Mouse (Mus musculus): ENCODE measurements at regions not wholly inside any gene's neighbourhood (a gene's known extent, or its start where the extent isn't known, plus 50 kb on each side); places are given as distances from the start of the nearest gene placed in this dataset.

- Histone ChIP-seq H3K9ac (ENCODE audit: insufficient read depth, low read depth) (no peak overlapping the region), H3K4me2 (ENCODE audit: insufficient read depth, low read depth, poor library complexity, severe bottlenecking) (no peak overlapping the region), H3K36me3 (replicated peaks in 1 of 2; ENCODE audit: control insufficient read depth in 1 of 2, insufficient read depth in 1 of 2, low read length in 1 of 2) (no peaks in the 10 kb centered on the region), H3K79me2 (replicated peaks; ENCODE audit: control insufficient read depth, extremely low read depth, insufficient read depth, poor library complexity, severe bottlenecking) (no peaks in the 10 kb centered on the region), H3K27ac (ENCODE audit: insufficient read depth, low read depth) (no peak overlapping the region), H3K9me3 (replicated peaks; ENCODE audit: low read length) (no peaks in the 10 kb centered on the region), H3K4me3 (replicated peaks in 1 of 3; ENCODE audit: low read depth in 2 of 3, low read length in 2 of 3, poor library complexity in 1 of 3) (no peak overlapping the region), H3K4me1 (ENCODE audit: control insufficient read depth in 1 of 2, insufficient read depth in 2 of 2) (peaks cover 6 to 7% of the 10 kb centered on the region in 2 experiments; a peak in 3 of 4 replicates), H3K27me3 (replicated peaks) (peaks cover 2% of the 10 kb centered on the region)
- DNase-seq (ENCODE audit: extremely low read depth): no peak
- in situ Hi-C loops (cut with MboI; ENCODE audit: low pct_ligation_motif_present, low pct_unique_long_range_greater_than_20kb, low sequenced_read_pairs): no loop called here
- dilution Hi-C loops (cut with MboI; ENCODE audit: extremely low pct_ligation_motif_present, extremely low pct_unique_long_range_greater_than_20kb, low sequenced_read_pairs): no loop called here
- TF ChIP-seq ZC3H11A (IDR thresholded peaks at IDR 0.05; ENCODE audit: low read depth, low read length): no peak
- no peak for TF ChIP-seq POLR2A (IDR thresholded peaks at IDR 0.05; ENCODE audit: low read depth, low read length)
- TF ChIP-seq MAX (IDR thresholded peaks at IDR 0.05; ENCODE audit: low read length): no peak
- no peak for TF ChIP-seq NRF1 (IDR thresholded peaks at IDR 0.05; ENCODE audit: low read depth, low read length)
- TF ChIP-seq UBTF (IDR thresholded peaks at IDR 0.05; ENCODE audit: low read depth, low read length): no peak
- TF ChIP-seq USF1 (IDR thresholded peaks at IDR 0.05; ENCODE audit: low read depth, low read length): no peak
- no peak for TF ChIP-seq MAZ (IDR thresholded peaks at IDR 0.05; ENCODE audit: low read depth, low read length)
- no peak for TF ChIP-seq BHLHE40 (IDR thresholded peaks at IDR 0.05; ENCODE audit: low read depth, low read length)
Measured at GRCm38 (mm10) chr4:119054129-119054528, 54.4 kb upstream of the Slc2a1 start.

- dilution Hi-C loops (cut with MboI; ENCODE audit: extremely low pct_ligation_motif_present, extremely low pct_unique_long_range_greater_than_20kb, low sequenced_read_pairs): no loop called here
- H3K9ac ChIP-seq (ENCODE audit: insufficient read depth, low read depth): no peak overlapping the region
- no peak overlapping the region for H3K27ac ChIP-seq (ENCODE audit: insufficient read depth, low read depth)
- TF ChIP-seq PAX5 (IDR thresholded peaks at IDR 0.05; ENCODE audit: low read length) (no peak), MXI1 (IDR thresholded peaks at IDR 0.05; ENCODE audit: low read depth, low read length) (no peak), SIN3A (IDR thresholded peaks at IDR 0.05; ENCODE audit: low read length) (no peak), MEF2A (IDR thresholded peaks at IDR 0.05; ENCODE audit: borderline replicate concordance, low read depth, low read length) (no peak), IRF4 (IDR thresholded peaks at IDR 0.05; ENCODE audit: low read depth, low read length) (no peak)
- no peak for DNase-seq (ENCODE audit: extremely low read depth)
- in situ Hi-C loops (cut with MboI; ENCODE audit: low pct_ligation_motif_present, low pct_unique_long_range_greater_than_20kb, low sequenced_read_pairs): no loop called here
- no peaks in the 10 kb centered on the region for H3K79me2 ChIP-seq (replicated peaks; ENCODE audit: control insufficient read depth, extremely low read depth, insufficient read depth, poor library complexity, severe bottlenecking)
- H3K36me3 ChIP-seq (replicated peaks in 1 of 2; ENCODE audit: control insufficient read depth in 1 of 2, insufficient read depth in 1 of 2, low read length in 1 of 2): no peaks in the 10 kb centered on the region
- H3K4me3 ChIP-seq (replicated peaks in 1 of 3; ENCODE audit: low read depth in 2 of 3, low read length in 2 of 3, poor library complexity in 1 of 3): no peak overlapping the region
- no peak overlapping the region for H3K4me2 ChIP-seq (ENCODE audit: insufficient read depth, low read depth, poor library complexity, severe bottlenecking)
- peaks cover 6 to 7% of the 10 kb centered on the region in 2 experiments; a peak in 3 of 4 replicates for H3K4me1 ChIP-seq (ENCODE audit: control insufficient read depth in 1 of 2, insufficient read depth in 2 of 2)
- H3K27me3 ChIP-seq (replicated peaks): peaks cover 7% of the 10 kb centered on the region
- H3K9me3 ChIP-seq (replicated peaks; ENCODE audit: low read length): no peaks in the 10 kb centered on the region
Measured at GRCm38 (mm10) chr4:119057191-119057590, 51.3 kb upstream of the Slc2a1 start.

DNA sequence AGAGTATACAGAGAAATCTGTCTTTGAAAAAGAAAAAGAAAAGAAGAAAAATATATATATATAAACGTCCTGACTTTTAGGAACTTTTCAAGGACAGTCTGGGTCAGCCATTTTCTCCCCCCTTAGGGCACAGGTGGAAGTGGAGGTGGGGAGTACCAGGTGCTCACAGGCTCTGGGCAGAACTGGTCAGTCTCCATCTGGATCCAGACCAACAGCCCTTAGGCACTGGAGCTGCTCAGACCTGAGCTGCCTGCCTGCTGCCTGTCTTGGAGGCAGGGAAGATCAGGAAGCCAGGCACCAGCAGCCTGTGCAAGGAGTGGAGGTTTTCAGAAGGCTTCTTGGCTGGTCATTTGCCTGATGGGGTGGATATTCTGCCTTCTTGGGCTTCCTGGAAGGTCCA lies 50.7 kb upstream of the Slc2a1 start:
- DNase-seq (ENCODE audit: extremely low read depth): no peak
- H3K4me1 ChIP-seq (ENCODE audit: control insufficient read depth in 1 of 2, insufficient read depth in 2 of 2): peaks cover 6 to 7% of the 10 kb centered on the region in 2 experiments; a peak in 3 of 4 replicates
- dilution Hi-C loops (cut with MboI; ENCODE audit: extremely low pct_ligation_motif_present, extremely low pct_unique_long_range_greater_than_20kb, low sequenced_read_pairs) (no loop called here), in situ Hi-C loops (cut with MboI; ENCODE audit: low pct_ligation_motif_present, low pct_unique_long_range_greater_than_20kb, low sequenced_read_pairs) (no loop called here)
- H3K27me3 ChIP-seq (replicated peaks): peaks cover 10% of the 10 kb centered on the region
- H3K27ac ChIP-seq (ENCODE audit: insufficient read depth, low read depth): no peak overlapping the region
- no peaks in the 10 kb centered on the region for H3K79me2 ChIP-seq (replicated peaks; ENCODE audit: control insufficient read depth, extremely low read depth, insufficient read depth, poor library complexity, severe bottlenecking)
- H3K9me3 ChIP-seq (replicated peaks; ENCODE audit: low read length): no peaks in the 10 kb centered on the region
- no peak overlapping the region for H3K4me2 ChIP-seq (ENCODE audit: insufficient read depth, low read depth, poor library complexity, severe bottlenecking)
- no peak overlapping the region for H3K4me3 ChIP-seq (replicated peaks in 1 of 3; ENCODE audit: low read depth in 2 of 3, low read length in 2 of 3, poor library complexity in 1 of 3)
- H3K36me3 ChIP-seq (replicated peaks in 1 of 2; ENCODE audit: control insufficient read depth in 1 of 2, insufficient read depth in 1 of 2, low read length in 1 of 2): no peaks in the 10 kb centered on the region
- TF ChIP-seq BHLHE40 (IDR thresholded peaks at IDR 0.05; ENCODE audit: low read depth, low read length): no peak
- H3K9ac ChIP-seq (ENCODE audit: insufficient read depth, low read depth): no peak overlapping the region
